Mouse (Mus musculus) liver, embryonic 14.5 days (tissue): ENCODE measurements at regions not wholly inside any gene's neighbourhood (a gene's known extent, or its start where the extent isn't known, plus 50 kb on each side); places are given as distances from the start of the nearest gene placed in this dataset.

Experiments
- ATAC-seq: fragments of 200-750 bp; cut with Nextera tagmentation; 2 replicates; pipeline ENCODE4 v1.8.0; 2017; ENCODE audit warnings: moderate number of reproducible peaks, mild to moderate bottlenecking, moderate library complexity; ENCODE audit not compliant: insufficient read depth
- DNase-seq, 3 experiments: peaks; one replicate each; pipeline ENCODE4 v3.0.0-alpha.2; 2012 to 2013; ENCODE audit warnings: low read depth in 3 of 3, low spot score in 3 of 3
- H3K27ac ChIP-seq: fragments of 300-500 bp; sonication (generic); 2 replicates; pipeline ENCODE4 v1.5.1; 2014; ENCODE audit warnings: moderate library complexity, mild to moderate bottlenecking, control low read depth, inconsistent platforms
- H3K27me3 ChIP-seq: fragments of 300-500 bp; sonication (generic); 2 replicates; pipeline ENCODE4 v1.6.1; 2014; ENCODE audit warnings: mild to moderate bottlenecking, low read length, moderate library complexity; ENCODE audit not compliant: control insufficient read depth, insufficient read depth
- H3K36me3 ChIP-seq: fragments of 300-500 bp; sonication (generic); replicated peaks from 2 replicates; pipeline ENCODE4 v1.6.1; 2014; ENCODE audit warnings: low read depth; ENCODE audit not compliant: control insufficient read depth, insufficient read depth
- H3K4me1 ChIP-seq, 2 experiments: fragments of 200-500 bp in 1 of 2; fragments of 300-500 bp in 1 of 2; sonication (generic) in 1 of 2; replicated peaks; 2 replicates each; pipeline ENCODE4 v1.6.1; 2012 to 2014; ENCODE audit warnings: antibody characterized with exemption in 1 of 2, inconsistent platforms in 1 of 2, low read length in 1 of 2; ENCODE audit not compliant: control insufficient read depth in 2 of 2, insufficient read depth in 2 of 2
- H3K4me2 ChIP-seq: fragments of 300-500 bp; sonication (generic); 2 replicates; pipeline ENCODE4 v1.6.1; 2014; ENCODE audit warnings: low read depth, mild to moderate bottlenecking, control low read depth, moderate library complexity
- H3K4me3 ChIP-seq, 2 experiments: fragments of 200-500 bp in 1 of 2; fragments of 300-500 bp in 1 of 2; sonication (generic) in 1 of 2; 2 replicates each; pipeline ENCODE4 v1.5.1; 2012 to 2014; ENCODE audit warnings: low read depth in 2 of 2, low read length in 2 of 2, mild to moderate bottlenecking in 2 of 2, control low read depth in 1 of 2, inconsistent platforms in 1 of 2, moderate library complexity in 1 of 2; ENCODE audit not compliant: insufficient read depth in 1 of 2
- H3K9ac ChIP-seq: fragments of 300-500 bp; sonication (generic); replicated peaks from 2 replicates; pipeline ENCODE4 v1.6.1; 2014; ENCODE audit warnings: mild to moderate bottlenecking, control low read depth, moderate library complexity
- H3K9me3 ChIP-seq: fragments of 300-500 bp; sonication (generic); 2 replicates; pipeline ENCODE4 v1.6.1; 2016; ENCODE audit warnings: low read length, mixed read lengths; ENCODE audit not compliant: control insufficient read depth
- CTCF ChIP-seq: IDR thresholded peaks from 2 replicates; pipeline ENCODE4 v1.5.1; 2016; ENCODE audit warnings: antibody characterized with exemption, low read depth, control low read depth
- EP300 ChIP-seq: IDR thresholded peaks from 2 replicates; pipeline ENCODE4 v1.6.1; 2016; ENCODE audit warnings: antibody characterized with exemption, low read depth
- WGBS: fragments of 180-500 bp; shearing (Covaris S2); extraction: QIAGEN DNeasy Blood & Tissue Kit; methylation state at CpG from one replicate; pipeline ENCODE4 v1.1.7; 2014; ENCODE audit not compliant: insufficient replicate concordance; 5-methylcytosine and 5-hydroxymethylcytosine counted together

GRCm38 (mm10) chr19:59574346-59574745 is 116.2 kb downstream of the Emx2 start:
- Histone ChIP-seq H3K36me3 (no peaks in the 10 kb centered on the region), H3K9me3 (no peaks in the 10 kb centered on the region), H3K27ac (no peak overlapping the region), H3K4me1 (no peaks in the 10 kb centered on the region), H3K27me3 (no peaks in the 10 kb centered on the region), H3K9ac (no peak overlapping the region), H3K4me3 (no peak overlapping the region), H3K4me2 (no peak overlapping the region)
- no peak for DNase-seq
- ATAC-seq, result no peak
- WGBS, result 50% methylated on average over 3 of the region's 3 CpGs
- TF ChIP-seq CTCF (no peak), EP300 (no peak)

- Histone ChIP-seq H3K4me1 (no peaks in the 10 kb centered on the region), H3K36me3 (no peaks in the 10 kb centered on the region), H3K27me3 (no peaks in the 10 kb centered on the region), H3K4me3 (no peak overlapping the region), H3K4me2 (no peak overlapping the region), H3K9me3 (no peaks in the 10 kb centered on the region), H3K9ac (no peak overlapping the region), H3K27ac (no peak overlapping the region)
- 60% methylated on average over 9 of the region's 9 CpGs for WGBS
- DNase-seq, result no peak
- no peak for ATAC-seq
- TF ChIP-seq CTCF, result no peak
- no peak for TF ChIP-seq EP300
Measured at GRCm38 (mm10) chr19:59577886-59578285, 119.7 kb downstream of the Emx2 start.

- 45% methylated on average over 1 of the region's 1 CpGs for WGBS
- no peak for TF ChIP-seq CTCF
- TF ChIP-seq EP300, result no peak
- no peak for ATAC-seq
Measured at GRCm38 (mm10) chr19:59579676-59580075, 121.5 kb downstream of the Emx2 start.

GRCm38 (mm10) chr19:59585835-59586234 is 127.7 kb downstream of the Emx2 start:
- ATAC-seq, result no peak

More at GRCm38 (mm10) chr19:59579676-59580075, 121.5 kb downstream of the Emx2 start:
- Histone ChIP-seq H3K4me2 (no peak overlapping the region), H3K27ac (no peak overlapping the region), H3K4me3 (no peak overlapping the region), H3K36me3 (no peaks in the 10 kb centered on the region), H3K27me3 (no peaks in the 10 kb centered on the region), H3K9me3 (no peaks in the 10 kb centered on the region), H3K9ac (no peak overlapping the region), H3K4me1 (no peaks in the 10 kb centered on the region)
- DNase-seq, result no peak

GRCm38 (mm10) chr19:59587303-59587702 is 129.1 kb downstream of the Emx2 start:
- H3K27ac ChIP-seq, result no peak overlapping the region
- H3K4me2 ChIP-seq, result no peak overlapping the region
- WGBS, result 65% methylated on average over 12 of the region's 12 CpGs
- no peak overlapping the region for H3K4me3 ChIP-seq
- ATAC-seq (no peak), DNase-seq (no peak)
- H3K9ac ChIP-seq, result no peak overlapping the region
- H3K4me1 ChIP-seq, result no peaks in the 10 kb centered on the region
- TF ChIP-seq EP300, result no peak
- no peaks in the 10 kb centered on the region for H3K9me3 ChIP-seq
- H3K36me3 ChIP-seq, result no peaks in the 10 kb centered on the region
- no peaks in the 10 kb centered on the region for H3K27me3 ChIP-seq

More at GRCm38 (mm10) chr19:59585835-59586234, 127.7 kb downstream of the Emx2 start:
- H3K4me3 ChIP-seq, result no peak overlapping the region
- TF ChIP-seq EP300 (no peak), CTCF (no peak)
- H3K27ac ChIP-seq, result no peak overlapping the region
- no peaks in the 10 kb centered on the region for H3K9me3 ChIP-seq
- WGBS, result 44% methylated on average over 4 of the region's 4 CpGs
- no peak for DNase-seq
- no peaks in the 10 kb centered on the region for H3K4me1 ChIP-seq
- H3K9ac ChIP-seq, result no peak overlapping the region
- H3K27me3 ChIP-seq, result no peaks in the 10 kb centered on the region
- no peaks in the 10 kb centered on the region for H3K36me3 ChIP-seq
- H3K4me2 ChIP-seq, result no peak overlapping the region
